Mouse (Mus musculus) erythroblast, embryonic 14.5 days (primary cell): ENCODE measurements around the gene Syngr3. TPM values are rescaled to one million over a fixed set of nuclear protein-coding genes. Genes with fewer than 3 reads are reported as not detected.
"Not testable (repeated sequence)": the region's sequence is repeated elsewhere in the genome, so short reads cannot be mapped to it uniquely, and the experiment has no call there.

ENCODE experiments used
- H3K27me3 ChIP-seq: 2 replicates; pipeline ENCODE4 v1.6.1; 2012; ENCODE audit warnings: inconsistent platforms; ENCODE audit not compliant: control insufficient read depth
- H3K36me3 ChIP-seq: 2 replicates; pipeline ENCODE4 v1.6.1; 2012; ENCODE audit warnings: mild to moderate bottlenecking, inconsistent platforms; ENCODE audit not compliant: control insufficient read depth
- H3K4me1 ChIP-seq: 2 replicates; pipeline ENCODE4 v1.6.1; 2012; ENCODE audit warnings: inconsistent platforms; ENCODE audit not compliant: control insufficient read depth
- H3K4me3 ChIP-seq: replicated peaks from 2 replicates; pipeline ENCODE3; 2012; ENCODE audit warnings: moderate library complexity, mild to moderate bottlenecking, inconsistent platforms
- H3K9me3 ChIP-seq: 2 replicates; pipeline ENCODE4 v1.6.1; 2012; ENCODE audit warnings: low read length, inconsistent platforms, mixed read lengths; ENCODE audit not compliant: control insufficient read depth
- GATA1 ChIP-seq: IDR thresholded peaks from 2 replicates; pipeline ENCODE4 v1.6.1; 2012; ENCODE audit warnings: low read length, inconsistent platforms, mixed read lengths
- TAL1 ChIP-seq: IDR thresholded peaks from 3 replicates; pipeline ENCODE4 v1.6.1; 2012; ENCODE audit warnings: low read length, inconsistent platforms, mixed read lengths
- polyA plus RNA-seq: library from polyadenylated mRNA; stranded (reverse); fragments of >175 nt; gene quantifications from 2 replicates; pipeline ENCODE4 v1.2.3, GENCODE M21; 2012

Gene Syngr3
- polyA plus RNA-seq, 1 experiment = not detected

DNA sequence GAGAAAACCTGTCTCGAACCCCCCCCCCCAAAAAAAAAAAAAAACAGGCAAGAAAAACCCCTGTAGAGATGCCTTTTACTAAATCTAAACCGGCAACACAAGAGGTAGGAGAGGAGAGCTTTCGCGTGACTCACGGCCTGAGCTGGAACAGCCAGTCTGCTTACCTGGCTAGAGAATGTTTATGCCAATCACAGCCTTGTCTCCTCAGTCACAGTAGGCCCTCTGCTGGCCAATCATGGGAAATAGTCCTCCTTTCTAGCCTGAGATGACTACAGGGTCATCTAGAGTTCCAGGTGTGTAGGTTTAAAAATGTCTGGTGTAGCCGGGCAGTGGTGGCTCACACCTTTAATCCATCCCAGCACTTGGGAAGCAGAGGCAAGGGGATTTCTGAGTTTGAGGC is 22.3 kb downstream of the Syngr3 start:
- no peak overlapping the region for H3K4me3 ChIP-seq
- H3K27me3 ChIP-seq = peaks cover 2% of the 10 kb centered on the region; the same call in 1 of the 2 replicates
- TF ChIP-seq TAL1 = no peak
- TF ChIP-seq GATA1 = no peak
- H3K4me1 ChIP-seq = peaks cover 44% of the 10 kb centered on the region
- H3K9me3 ChIP-seq = no peaks in the 10 kb centered on the region
- H3K36me3 ChIP-seq = peaks cover 7% of the 10 kb centered on the region

DNA sequence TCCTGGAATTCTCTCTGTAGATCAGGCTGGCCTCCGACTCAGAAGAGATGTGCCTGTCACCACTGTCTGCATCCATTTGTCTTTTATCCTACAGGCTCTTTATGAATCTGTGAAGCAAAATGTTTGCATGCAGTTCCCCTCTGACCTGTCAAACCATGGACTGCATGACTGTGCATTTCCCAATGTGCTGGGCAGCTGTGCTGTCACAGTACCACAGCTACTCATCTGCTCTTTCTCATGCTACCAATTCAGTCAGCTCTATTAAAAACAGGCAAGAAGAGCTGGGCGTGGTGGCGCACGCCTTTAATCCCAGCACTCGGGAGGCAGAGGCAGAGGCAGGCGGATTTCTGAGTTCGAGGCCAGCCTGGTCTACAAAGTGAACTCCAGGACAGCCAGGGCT is 22.7 kb downstream of the Syngr3 start:
- not testable (repeated sequence) for H3K36me3 ChIP-seq, H3K9me3 ChIP-seq, H3K4me3 ChIP-seq, H3K27me3 ChIP-seq
- peaks cover 40% of the 10 kb centered on the region for H3K4me1 ChIP-seq

DNA sequence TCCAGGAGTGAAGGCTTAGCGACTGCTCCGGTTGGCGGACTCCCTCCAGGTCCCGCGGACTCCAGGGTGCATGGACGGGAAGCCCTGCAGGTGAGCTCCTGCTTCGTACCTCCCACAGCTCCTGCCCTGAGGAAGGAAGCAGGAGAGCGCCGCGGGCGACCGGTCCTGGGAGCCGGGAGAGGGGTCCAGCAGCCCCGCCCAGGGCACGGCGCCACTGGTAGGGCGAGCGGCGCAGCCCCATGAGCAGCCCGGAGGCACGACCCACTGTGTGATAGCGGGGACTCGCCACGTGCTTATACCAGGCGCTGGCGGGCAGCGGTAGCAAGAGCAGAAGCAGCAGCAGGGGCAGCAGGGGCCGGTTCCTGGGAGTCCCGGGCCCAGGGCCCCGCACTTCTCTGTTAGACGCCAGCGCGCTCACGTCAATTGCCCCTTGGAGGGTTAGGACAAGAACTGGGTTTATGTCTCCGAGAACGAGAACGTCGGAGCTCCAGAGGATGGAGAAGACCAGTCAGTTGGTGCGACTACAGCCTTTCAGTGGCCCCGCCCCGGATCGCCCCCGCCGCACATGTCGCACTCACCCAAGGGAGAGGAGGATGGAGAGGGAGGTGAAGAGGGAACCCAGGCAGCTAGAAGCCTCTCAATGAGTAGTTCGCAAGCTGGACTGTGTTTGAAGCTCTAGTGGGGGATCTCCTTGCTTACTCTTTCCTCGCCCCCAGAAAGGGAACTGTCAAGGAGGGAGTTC is 31.6 kb downstream of the Syngr3 start, which contains the start of gene Npw:
Npw (minus strand) TSS at position 441 of the 742 bp plus-strand sequence.
- TF ChIP-seq TAL1 (no peak), GATA1 (no peak)
- Histone ChIP-seq H3K27me3 (peaks cover 53% of the 10 kb centered on the region), H3K4me1 (peaks cover 9% of the 10 kb centered on the region), H3K4me3 (no peak within 1 kb of the TSS), H3K36me3 (no peaks in the 10 kb centered on the region), H3K9me3 (no peaks in the 10 kb centered on the region)

DNA sequence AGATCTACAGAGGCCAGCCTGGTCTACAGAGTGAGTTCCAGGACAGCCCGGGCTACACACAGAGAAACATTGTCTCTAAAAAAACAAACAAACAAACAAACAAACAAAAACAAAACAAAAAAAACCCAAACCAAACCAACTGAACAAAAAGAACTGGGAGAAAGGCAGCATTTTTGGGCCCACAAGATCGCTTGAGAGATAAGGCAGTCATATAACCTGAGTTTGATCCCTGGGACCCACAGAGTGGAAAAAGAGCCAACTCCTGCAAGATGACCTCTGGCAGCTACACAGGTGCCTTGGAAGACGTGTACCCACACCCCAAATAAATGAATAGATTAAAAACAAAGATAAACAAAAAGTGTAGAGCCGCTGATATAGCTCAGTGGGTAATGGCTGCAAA is 34.8 kb downstream of the Syngr3 start:
- peaks cover 11% of the 10 kb centered on the region for H3K4me1 ChIP-seq
- no peaks in the 10 kb centered on the region for H3K36me3 ChIP-seq
- TF ChIP-seq TAL1 (no peak), GATA1 (peak; percentile 79)
- no peaks in the 10 kb centered on the region for H3K9me3 ChIP-seq
- peaks cover 78% of the 10 kb centered on the region for H3K27me3 ChIP-seq
- H3K4me3 ChIP-seq = no peak overlapping the region

DNA sequence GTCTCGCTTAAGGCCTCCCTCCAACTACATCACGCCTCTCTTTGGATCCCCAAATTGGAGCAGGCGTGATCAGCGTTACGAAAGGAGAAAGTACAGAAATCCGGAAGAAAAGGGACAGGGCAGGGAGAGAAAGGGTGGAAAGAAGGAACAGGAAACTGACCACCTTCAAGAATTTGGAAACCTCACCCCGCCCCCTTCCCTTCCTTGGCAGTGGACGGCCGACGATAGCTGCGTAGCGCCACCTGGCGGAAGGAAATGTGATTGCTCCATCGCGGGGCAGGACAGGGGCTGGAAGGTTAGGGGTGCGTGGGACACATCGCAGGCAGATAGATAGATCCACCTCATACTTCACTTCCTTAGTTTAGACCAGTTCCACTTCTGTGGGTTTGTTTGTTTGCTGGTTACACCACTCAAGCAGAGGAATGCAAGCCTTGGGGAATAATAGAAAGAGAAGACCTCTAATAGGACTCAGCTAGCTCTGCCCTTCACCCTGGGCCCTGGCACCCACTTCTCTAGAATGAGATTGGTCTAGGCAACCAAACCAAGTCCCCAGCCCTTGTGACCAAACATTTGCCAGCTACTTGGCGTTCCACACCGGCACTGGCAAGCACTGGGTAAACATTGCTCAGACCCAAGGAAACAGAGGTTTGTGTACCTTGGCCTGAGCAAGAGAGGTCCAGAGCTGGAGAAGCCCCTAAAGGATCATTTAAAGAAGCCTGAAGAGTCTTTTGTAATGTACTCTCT is 35.6 kb downstream of the Syngr3 start:
- Histone ChIP-seq H3K27me3 (peaks cover 79% of the 10 kb centered on the region), H3K9me3 (no peaks in the 10 kb centered on the region), H3K4me1 (peaks cover 18% of the 10 kb centered on the region), H3K36me3 (no peaks in the 10 kb centered on the region), H3K4me3 (no peak overlapping the region)
- TF ChIP-seq GATA1 = no peak
- TF ChIP-seq TAL1 = no peak

DNA sequence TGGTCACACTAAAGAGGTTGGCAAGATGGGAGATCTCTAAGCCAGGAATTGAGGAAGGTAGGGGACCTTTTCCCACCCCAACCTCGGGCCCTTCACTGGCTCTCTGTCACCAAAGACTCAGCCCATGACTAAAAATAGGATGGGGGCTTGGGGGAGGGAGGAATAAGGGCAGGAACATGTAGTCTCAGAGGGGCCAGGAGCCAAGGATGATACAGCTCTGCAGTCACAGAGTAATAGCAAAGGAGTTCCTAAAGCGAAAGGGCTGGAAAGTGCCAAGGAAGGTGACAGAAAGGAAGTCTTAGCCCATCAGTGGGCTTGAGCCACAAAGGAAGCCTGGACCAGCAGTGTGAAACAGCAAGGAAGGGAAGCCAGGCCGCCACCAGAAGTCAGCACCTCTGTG is 37.9 kb downstream of the Syngr3 start:
- H3K4me1 ChIP-seq = peaks cover 20% of the 10 kb centered on the region
- no peaks in the 10 kb centered on the region for H3K9me3 ChIP-seq
- no peaks in the 10 kb centered on the region for H3K36me3 ChIP-seq
- no peak overlapping the region for H3K4me3 ChIP-seq
- H3K27me3 ChIP-seq = peaks cover 73% of the 10 kb centered on the region
- TF ChIP-seq TAL1 (no peak), GATA1 (no peak)

DNA sequence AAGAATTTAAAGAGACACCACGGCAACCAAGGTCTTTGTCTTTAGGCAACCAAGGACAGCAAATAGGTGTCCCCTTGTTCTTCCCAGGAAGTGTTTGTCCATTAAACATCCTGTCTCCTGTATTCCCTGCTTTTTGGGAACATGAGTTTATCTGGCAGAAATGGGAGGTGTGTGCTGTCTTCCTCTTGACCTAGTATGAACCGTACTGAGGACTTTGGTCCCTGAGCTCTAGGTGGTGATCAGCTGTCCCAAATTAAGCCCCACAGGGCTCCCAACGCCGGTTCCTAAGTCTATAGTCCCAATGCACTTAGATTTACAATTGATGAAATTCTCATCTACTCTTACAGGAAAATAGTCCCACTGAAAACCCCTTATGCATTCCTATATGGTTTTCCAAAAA is 39.0 kb downstream of the Syngr3 start:
- Histone ChIP-seq H3K9me3 (no peaks in the 10 kb centered on the region), H3K4me1 (peaks cover 20% of the 10 kb centered on the region), H3K36me3 (no peaks in the 10 kb centered on the region), H3K27me3 (peaks cover 64% of the 10 kb centered on the region), H3K4me3 (no peak overlapping the region)
- TF ChIP-seq TAL1 (no peak), GATA1 (no peak)

DNA sequence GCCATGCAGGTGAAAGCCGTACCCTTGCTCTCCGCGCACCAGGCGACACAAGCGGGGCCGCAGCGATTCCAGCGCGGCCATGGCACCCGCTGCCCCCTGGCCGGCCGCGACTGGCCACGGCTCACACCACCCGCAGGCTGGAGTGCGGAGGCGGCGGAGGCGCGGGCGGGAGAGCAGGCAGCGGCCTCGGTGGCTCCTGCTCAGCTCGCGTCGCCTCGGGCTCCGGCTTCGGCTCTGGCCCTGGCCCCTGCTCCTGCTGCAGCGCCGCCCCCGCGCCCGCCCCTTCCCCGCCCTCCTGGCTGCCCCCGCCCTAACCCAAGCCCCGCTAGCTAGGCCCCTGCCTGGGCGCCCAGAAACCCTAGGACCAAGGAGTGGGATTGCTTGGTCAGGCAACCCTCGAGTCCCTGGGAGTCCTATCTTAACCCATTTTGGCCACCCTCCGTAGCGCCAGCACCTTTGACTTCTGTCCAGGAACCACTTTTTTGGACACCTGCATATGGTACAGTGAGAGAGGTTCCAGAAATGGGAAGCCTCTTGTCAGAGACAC is 39.6 kb downstream of the Syngr3 start, which contains the start of gene Slc9a3r2:
Slc9a3r2 (minus strand) TSS at position 258 of the 547 bp plus-strand sequence.
- Histone ChIP-seq H3K4me3 (peak within 1 kb of the TSS; percentile 55), H3K4me1 (peaks cover 20% of the 10 kb centered on the region), H3K36me3 (no peaks in the 10 kb centered on the region), H3K27me3 (peaks cover 64% of the 10 kb centered on the region), H3K9me3 (no peaks in the 10 kb centered on the region)
- TF ChIP-seq TAL1 (no peak), GATA1 (no peak)

DNA sequence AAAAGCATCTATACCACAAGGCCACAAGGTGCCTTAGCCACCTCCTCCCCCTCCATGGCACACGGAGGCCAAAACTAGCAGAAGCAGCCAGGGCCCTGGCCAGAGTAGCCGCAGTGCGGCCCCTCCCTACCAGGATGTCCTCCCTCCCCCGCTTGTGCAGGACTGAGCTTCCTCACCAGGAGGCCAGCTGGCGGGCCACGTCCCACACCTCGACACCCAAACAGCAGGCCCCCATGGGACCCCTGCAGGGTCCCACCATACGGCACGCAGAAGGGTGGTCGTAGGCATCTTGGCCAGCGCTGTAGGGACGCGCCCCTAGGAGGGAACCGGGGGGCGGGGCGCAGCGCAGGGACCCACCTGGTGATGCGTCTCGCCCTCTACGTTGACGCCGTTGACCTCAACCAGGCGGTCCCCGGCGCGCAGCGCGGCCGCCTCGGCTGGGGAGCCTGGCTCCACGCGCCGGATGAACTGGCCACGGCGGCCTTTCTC is 40.1 kb downstream of the Syngr3 start:
- Histone ChIP-seq H3K27me3 (peaks cover 64% of the 10 kb centered on the region), H3K36me3 (no peaks in the 10 kb centered on the region)
- TF ChIP-seq GATA1 = no peak
- TF ChIP-seq TAL1 = no peak

More for the DNA sequence above, 40.1 kb downstream of the Syngr3 start:
- no peaks in the 10 kb centered on the region for H3K9me3 ChIP-seq
- H3K4me3 ChIP-seq = peak overlapping the region; percentile 55
- peaks cover 26% of the 10 kb centered on the region for H3K4me1 ChIP-seq
